Mouse (Mus musculus) stomach, embryonic 15.5 days (tissue): Measurements from ENCODE around the gene Trim44. TPM values are rescaled to one million over a fixed set of nuclear protein-coding genes. Genes with fewer than 3 reads are reported as not detected.
A peak's percentile ranks its signal among the peaks of the same experiment; 100 is the strongest.

Source experiments
- ATAC-seq: fragments of 200-750 bp; cut with Nextera tagmentation; 2 replicates; pipeline ENCODE4 v1.8.0; 2017; ENCODE audit warnings: low read depth, moderate number of reproducible peaks, moderate TSS enrichment; ENCODE audit not compliant: insufficient read depth, low FRiP score
- H3K27ac ChIP-seq: fragments of 300-500 bp; sonication (generic); 2 replicates; pipeline ENCODE4 v1.5.1; 2015; ENCODE audit warnings: mild to moderate bottlenecking, inconsistent platforms
- H3K27me3 ChIP-seq: fragments of 300-500 bp; sonication (generic); replicated peaks from 2 replicates; pipeline ENCODE4 v1.6.1; 2015; ENCODE audit warnings: inconsistent platforms
- H3K36me3 ChIP-seq: fragments of 300-500 bp; sonication (generic); 2 replicates; pipeline ENCODE4 v1.6.1; 2015; ENCODE audit warnings: inconsistent platforms
- H3K4me1 ChIP-seq: fragments of 300-500 bp; sonication (generic); 2 replicates; pipeline ENCODE4 v1.6.1; 2015; ENCODE audit warnings: inconsistent platforms
- H3K4me2 ChIP-seq: fragments of 300-500 bp; sonication (generic); 2 replicates; pipeline ENCODE4 v1.6.1; 2015; ENCODE audit warnings: mild to moderate bottlenecking, inconsistent platforms
- H3K4me3 ChIP-seq: fragments of 300-500 bp; sonication (generic); replicated peaks from 2 replicates; pipeline ENCODE4 v1.5.1; 2015; ENCODE audit warnings: inconsistent platforms
- H3K9ac ChIP-seq: fragments of 300-500 bp; sonication (generic); 2 replicates; pipeline ENCODE4 v1.6.1; 2015; ENCODE audit warnings: inconsistent platforms
- H3K9me3 ChIP-seq: fragments of 300-500 bp; sonication (generic); 2 replicates; pipeline ENCODE4 v1.6.1; 2016; ENCODE audit warnings: inconsistent platforms
- WGBS: fragments of 180-500 bp; shearing (Covaris S2); methylation state at CpG from one replicate; pipeline ENCODE4 v1.1.7; 2015; 5-methylcytosine and 5-hydroxymethylcytosine counted together
- polyA plus RNA-seq: library from polyadenylated mRNA; unstranded; fragments of >200 nt; fragmentation: Nextera tagmentation; extraction: Ambion mirVana; gene quantifications from 2 replicates; pipeline ENCODE4 v1.2.1, GENCODE M21; 2015

Gene Trim44
- polyA plus RNA-seq, 1 experiment from 2014 or later = 32.0 TPM

DNA sequence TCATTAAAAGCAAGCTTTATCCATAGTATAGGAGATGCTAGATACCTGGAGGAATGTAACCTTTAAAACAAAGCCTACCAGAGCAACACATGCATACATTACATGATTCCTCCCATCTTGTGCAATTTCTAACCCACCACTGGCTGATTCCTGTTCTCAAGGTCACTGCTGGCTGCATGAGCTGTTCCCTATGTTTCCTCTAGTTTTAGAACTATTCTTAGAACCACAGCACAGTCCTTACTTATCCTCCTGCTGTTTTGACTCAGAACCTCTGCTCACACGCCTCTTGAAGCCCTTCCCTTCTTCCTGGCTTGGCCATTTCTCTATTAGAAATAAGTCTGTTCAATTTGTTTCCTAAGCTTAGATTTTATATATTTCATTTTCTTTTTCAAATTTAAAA, 28.7 kb downstream of the Trim44 start:
- Histone ChIP-seq H3K36me3 (0 out of 2 replicates have a peak, but pooled peaks cover 2% of the 10 kb centered on the region), H3K4me2 (no peak overlapping the region), H3K9ac (no peak overlapping the region), H3K27me3 (no peaks in the 10 kb centered on the region), H3K9me3 (no peaks in the 10 kb centered on the region), H3K4me1 (0 out of 2 replicates have a peak, but pooled peaks cover 5% of the 10 kb centered on the region), H3K27ac (no peak overlapping the region), H3K4me3 (no peak overlapping the region)
- no peak for ATAC-seq
- 74% methylated on average over 1 of the region's 1 CpGs for WGBS

DNA sequence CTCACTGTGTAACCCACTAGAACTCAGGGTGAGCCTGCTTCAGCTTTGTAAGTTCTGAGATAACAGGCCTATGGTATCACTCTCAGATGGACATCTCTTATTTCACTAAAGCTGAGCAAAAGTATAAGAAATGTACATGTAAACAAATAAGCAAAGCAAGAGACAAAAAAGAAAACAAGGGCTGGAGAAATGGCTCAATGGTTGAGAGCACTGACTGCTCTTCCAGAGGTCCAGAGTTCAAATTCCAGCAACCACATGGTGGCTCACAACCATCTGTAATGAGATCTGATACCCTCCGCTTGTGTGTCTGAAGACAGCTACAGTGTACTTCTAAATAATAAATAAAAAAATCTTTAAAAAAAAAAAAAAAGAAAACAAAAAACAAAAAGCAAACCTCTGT, 29.2 kb downstream of the Trim44 start:
- WGBS = 95% methylated on average over 1 of the region's 1 CpGs
- no peak overlapping the region for H3K9ac ChIP-seq
- H3K36me3 ChIP-seq = 0 out of 2 replicates have a peak, but pooled peaks cover 2% of the 10 kb centered on the region
- H3K27me3 ChIP-seq = no peaks in the 10 kb centered on the region
- H3K4me1 ChIP-seq = no peaks in the 10 kb centered on the region
- no peak for ATAC-seq
- H3K9me3 ChIP-seq = no peaks in the 10 kb centered on the region
- no peak overlapping the region for H3K4me3 ChIP-seq
- no peak overlapping the region for H3K4me2 ChIP-seq
- no peak overlapping the region for H3K27ac ChIP-seq

GRCm38 (mm10) chr2:102377370-102377769, 30.3 kb downstream of the Trim44 start:
- Histone ChIP-seq H3K27me3 (no peaks in the 10 kb centered on the region), H3K4me3 (no peak overlapping the region), H3K36me3 (0 out of 2 replicates have a peak, but pooled peaks cover 2% of the 10 kb centered on the region), H3K9ac (no peak overlapping the region), H3K9me3 (no peaks in the 10 kb centered on the region), H3K4me1 (no peaks in the 10 kb centered on the region), H3K27ac (no peak overlapping the region), H3K4me2 (no peak overlapping the region)
- 94% methylated on average over 2 of the region's 2 CpGs for WGBS
- ATAC-seq = no peak

DNA sequence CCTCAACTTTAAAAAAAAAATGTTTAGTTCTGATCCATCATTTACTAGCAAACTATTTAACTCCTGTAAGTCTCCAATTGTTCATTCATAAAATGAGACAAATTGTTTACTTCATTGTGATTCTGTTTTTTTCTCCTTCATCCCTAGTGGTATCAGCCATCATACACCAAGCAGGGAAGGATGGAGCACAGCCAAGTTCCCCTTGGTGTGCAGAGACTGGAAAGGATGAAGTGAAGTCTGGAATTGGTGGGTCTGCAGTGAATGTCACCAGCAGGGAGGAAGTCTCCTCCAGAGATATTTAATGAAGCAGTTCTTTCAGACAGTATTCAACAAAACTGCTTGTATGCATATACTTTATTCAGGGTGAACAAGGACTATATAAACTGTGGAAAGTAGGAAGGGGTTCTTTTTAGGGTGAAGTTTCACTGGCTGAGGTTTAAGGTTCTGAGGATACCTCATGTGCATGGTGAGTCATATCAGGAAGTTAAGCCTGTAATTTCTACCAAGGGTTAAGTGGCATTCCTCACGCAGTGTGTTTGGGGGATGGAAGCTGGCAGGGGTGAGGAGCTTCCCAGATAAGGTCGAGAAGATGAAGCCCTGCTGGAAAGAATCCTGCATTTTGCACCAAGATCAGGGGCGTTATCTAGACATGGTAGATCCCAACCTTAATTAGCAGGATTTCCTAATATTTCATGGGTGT, 34.1 kb downstream of the Trim44 start:
- no peaks in the 10 kb centered on the region for H3K4me1 ChIP-seq
- H3K27me3 ChIP-seq = no peaks in the 10 kb centered on the region
- no peak overlapping the region for H3K4me2 ChIP-seq
- no peak overlapping the region for H3K9ac ChIP-seq
- no peak for ATAC-seq
- no peak overlapping the region for H3K27ac ChIP-seq
- WGBS = 46% methylated on average over 3 of the region's 3 CpGs
- H3K4me3 ChIP-seq = no peak overlapping the region
- H3K36me3 ChIP-seq = no peaks in the 10 kb centered on the region
- H3K9me3 ChIP-seq = no peaks in the 10 kb centered on the region

DNA sequence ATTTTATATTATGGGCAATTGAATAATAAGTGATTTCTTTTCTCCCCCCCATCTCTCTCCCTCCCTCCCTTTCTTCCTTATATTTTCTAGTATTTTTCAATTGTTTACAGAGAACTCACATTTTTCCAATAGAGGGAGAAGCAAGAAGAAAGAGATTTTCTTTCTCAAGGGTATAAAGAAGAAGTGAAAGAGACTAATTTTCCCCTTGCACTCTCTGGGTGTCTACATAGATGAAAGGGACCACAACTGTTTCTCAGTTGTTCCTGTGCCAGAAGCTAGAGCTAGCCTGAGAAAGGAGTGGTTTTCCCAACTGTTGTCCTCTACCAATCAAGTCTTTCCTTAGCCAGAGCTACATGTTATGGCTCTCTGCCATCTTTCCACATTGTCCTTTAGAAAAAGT, 34.9 kb downstream of the Trim44 start:
- Histone ChIP-seq H3K27me3 (no peaks in the 10 kb centered on the region), H3K9ac (no peak overlapping the region), H3K4me2 (no peak overlapping the region), H3K27ac (no peak overlapping the region), H3K4me3 (no peak overlapping the region), H3K9me3 (no peaks in the 10 kb centered on the region), H3K4me1 (no peaks in the 10 kb centered on the region), H3K36me3 (no peaks in the 10 kb centered on the region)
- no peak for ATAC-seq

DNA sequence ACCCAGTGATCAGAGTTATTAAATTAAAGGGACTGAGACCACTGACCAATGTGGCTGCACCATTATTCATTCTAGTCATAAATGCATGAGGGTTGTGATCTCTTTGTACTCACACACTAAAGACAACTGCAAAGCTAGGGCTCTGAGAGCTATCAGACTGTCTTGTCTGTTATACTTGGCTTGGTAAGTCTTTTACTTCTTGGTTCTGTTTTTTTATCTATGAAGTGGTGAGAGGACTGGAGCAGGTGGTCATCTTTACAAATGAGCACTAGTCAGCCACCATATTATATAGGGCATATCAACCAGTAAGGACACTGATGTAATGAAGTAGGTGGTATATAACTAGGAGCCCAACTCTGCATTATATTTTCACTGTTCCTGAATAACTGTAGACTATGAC, 36.3 kb downstream of the Trim44 start:
- no peak overlapping the region for H3K27ac ChIP-seq
- H3K4me3 ChIP-seq = no peak overlapping the region
- H3K27me3 ChIP-seq = no peaks in the 10 kb centered on the region
- H3K36me3 ChIP-seq = no peaks in the 10 kb centered on the region
- no peak overlapping the region for H3K4me2 ChIP-seq
- no peaks in the 10 kb centered on the region for H3K4me1 ChIP-seq
- ATAC-seq = no peak
- H3K9ac ChIP-seq = no peak overlapping the region
- no peaks in the 10 kb centered on the region for H3K9me3 ChIP-seq

DNA sequence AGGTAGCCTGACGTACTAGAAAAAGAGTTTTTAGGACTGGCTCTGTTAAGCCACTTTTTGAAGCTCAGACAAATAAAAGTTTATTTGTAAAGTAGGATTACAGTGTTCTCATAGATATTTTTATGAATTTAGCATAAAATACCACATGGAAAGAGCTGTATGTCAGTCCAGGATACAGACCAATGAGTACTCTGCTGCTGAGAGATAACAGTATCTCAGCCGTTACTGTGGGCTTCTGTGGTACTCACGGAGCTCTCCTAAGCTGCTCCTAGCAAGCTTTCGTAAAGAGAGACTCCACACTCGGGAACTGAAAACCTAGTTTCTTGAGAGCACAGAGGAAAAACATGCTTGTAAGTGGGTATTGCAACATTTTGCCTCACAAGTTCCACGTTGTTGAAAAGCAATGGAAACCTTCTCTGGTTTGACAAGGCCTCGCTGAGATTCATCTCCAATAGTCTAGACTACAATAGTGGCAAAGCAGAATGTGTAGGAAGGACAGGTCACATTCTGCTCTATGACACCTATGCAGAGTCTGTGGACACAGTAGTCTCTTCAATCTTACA, 41.6 kb downstream of the Trim44 start:
- Histone ChIP-seq H3K36me3 (no peaks in the 10 kb centered on the region), H3K4me2 (no peak overlapping the region), H3K9me3 (no peaks in the 10 kb centered on the region), H3K27ac (no peak overlapping the region), H3K27me3 (no peaks in the 10 kb centered on the region), H3K4me3 (no peak overlapping the region), H3K9ac (no peak overlapping the region), H3K4me1 (no peaks in the 10 kb centered on the region)
- peak; percentile 82; the same call in 1 of the 2 replicates for ATAC-seq
- whole genome bisulfite sequencing = 78% methylated on average over 7 of the region's 7 CpGs

DNA sequence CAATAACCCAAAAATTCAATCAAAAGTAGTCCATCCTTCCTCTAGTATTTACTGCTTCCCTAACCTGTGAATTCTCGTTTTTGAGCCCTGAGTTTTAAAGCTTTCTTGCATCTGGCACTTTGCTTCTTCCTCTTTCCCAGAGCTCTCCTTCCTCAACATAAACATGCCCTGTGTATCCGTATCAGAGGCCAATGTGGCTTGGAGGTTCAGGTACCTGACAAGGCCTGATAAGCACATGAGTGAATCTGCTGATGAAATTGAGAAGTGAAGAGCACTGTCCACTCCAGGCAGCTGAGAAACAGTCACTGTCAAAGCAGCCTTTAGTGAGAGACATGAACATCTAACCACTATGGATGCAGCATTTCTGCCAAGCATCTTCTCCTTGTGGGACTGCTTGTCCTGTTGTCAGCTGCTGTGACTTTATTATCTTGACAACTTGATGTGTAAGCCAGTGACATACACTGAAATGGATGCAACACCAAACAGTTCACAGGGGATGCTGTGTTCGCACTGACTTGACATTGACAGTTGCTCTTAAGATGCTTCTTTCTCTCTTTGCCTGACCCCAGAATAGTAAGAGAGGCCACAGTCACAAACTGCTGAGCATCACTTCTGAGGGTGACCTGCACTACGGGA, 42.9 kb downstream of the Trim44 start:
- Histone ChIP-seq H3K27me3 (no peaks in the 10 kb centered on the region), H3K4me1 (no peaks in the 10 kb centered on the region), H3K4me3 (no peak overlapping the region), H3K9me3 (no peaks in the 10 kb centered on the region), H3K27ac (no peak overlapping the region), H3K4me2 (no peak overlapping the region), H3K36me3 (no peaks in the 10 kb centered on the region), H3K9ac (no peak overlapping the region)
- ATAC-seq = no peak; the same call in 1 of the 2 replicates
- WGBS = 73% methylated on average over 4 of the region's 4 CpGs

DNA sequence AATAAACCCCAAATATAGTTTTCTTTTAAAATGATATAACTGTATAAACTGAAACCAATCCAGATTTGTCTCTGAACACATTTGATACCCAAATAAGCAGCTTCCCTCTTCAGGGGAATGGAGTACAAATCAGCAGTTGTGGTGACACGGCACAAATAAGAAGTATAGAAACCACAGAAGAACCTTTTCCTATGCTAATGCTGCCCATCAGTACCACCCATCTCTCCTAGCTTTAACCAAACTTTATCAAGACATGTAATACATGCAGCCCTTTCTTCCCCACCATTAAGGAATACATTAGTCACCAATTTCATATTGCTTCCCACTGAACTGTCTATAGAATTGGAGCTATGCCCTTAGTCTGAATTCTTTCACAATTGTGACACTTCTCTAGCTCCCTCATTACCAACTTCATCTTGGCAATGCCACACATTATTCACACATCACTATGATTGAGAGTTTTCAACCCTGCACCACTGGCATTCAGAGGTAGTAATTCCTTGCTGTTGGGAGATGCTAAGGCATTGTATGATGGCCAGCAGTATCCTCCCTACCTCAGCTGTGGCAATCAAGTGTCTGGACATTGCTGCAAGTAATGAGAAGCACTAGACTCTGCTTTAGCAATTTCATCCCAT, 44.6 kb downstream of the Trim44 start:
- Histone ChIP-seq H3K4me3 (no peak overlapping the region), H3K27me3 (no peaks in the 10 kb centered on the region), H3K4me1 (no peaks in the 10 kb centered on the region), H3K9ac (no peak overlapping the region), H3K36me3 (no peaks in the 10 kb centered on the region), H3K9me3 (no peaks in the 10 kb centered on the region), H3K4me2 (no peak overlapping the region), H3K27ac (no peak overlapping the region)
- 68% methylated on average over 1 of the region's 1 CpGs for WGBS
- no peak for ATAC-seq

GRCm38 (mm10) chr2:102362266-102362665, 45.4 kb downstream of the Trim44 start:
- ATAC-seq = no peak
- no peak overlapping the region for H3K27ac ChIP-seq
- H3K4me1 ChIP-seq = no peaks in the 10 kb centered on the region
- no peak overlapping the region for H3K4me3 ChIP-seq
- no peaks in the 10 kb centered on the region for H3K27me3 ChIP-seq
- H3K9ac ChIP-seq = no peak overlapping the region
- no peaks in the 10 kb centered on the region for H3K36me3 ChIP-seq
- no peaks in the 10 kb centered on the region for H3K9me3 ChIP-seq
- WGBS = 63% methylated on average over 2 of the region's 2 CpGs
- H3K4me2 ChIP-seq = no peak overlapping the region

- Histone ChIP-seq H3K9me3 (no peaks in the 10 kb centered on the region), H3K4me2 (no peak overlapping the region), H3K27me3 (no peaks in the 10 kb centered on the region), H3K27ac (no peak overlapping the region), H3K9ac (no peak overlapping the region), H3K4me1 (no peaks in the 10 kb centered on the region), H3K4me3 (no peak overlapping the region), H3K36me3 (peaks cover 7% of the 10 kb centered on the region; the same call in 1 of the 2 replicates)
- ATAC-seq = no peak
- 91% methylated on average over 7 of the region's 7 CpGs for WGBS
Measured at GRCm38 (mm10) chr2:102356879-102357695, 50.5 kb downstream of the Trim44 start.
